Mouse (Mus musculus) CH12.LX (cell line): ENCODE measurements around the gene Hilpda. TPM values are rescaled to one million over a fixed set of nuclear protein-coding genes. Genes with fewer than 3 reads are reported as not detected.

Source experiments
- DNase-seq: peaks from one replicate; pipeline ENCODE4 v3.0.0-alpha.2; 2013; ENCODE audit errors: extremely low read depth
- H3K27ac ChIP-seq: 2 replicates; pipeline ENCODE4 v1.5.1; 2012; ENCODE audit warnings: low read depth, mild to moderate bottlenecking, control low read depth, moderate library complexity; ENCODE audit not compliant: insufficient read depth
- H3K27me3 ChIP-seq: replicated peaks from 2 replicates; pipeline ENCODE3; 2012; ENCODE audit warnings: inconsistent platforms
- H3K36me3 ChIP-seq, 2 experiments: replicated peaks in 1 of 2; 2 replicates each; pipeline versions ENCODE3 to v1.6.1; 2012; ENCODE audit warnings: inconsistent platforms in 1 of 2, low read length in 1 of 2, mild to moderate bottlenecking in 1 of 2, mixed read lengths in 1 of 2, moderate library complexity in 1 of 2; ENCODE audit not compliant: control insufficient read depth in 1 of 2, insufficient read depth in 1 of 2
- H3K4me1 ChIP-seq, 2 experiments: 2 replicates each; pipeline ENCODE4 v1.6.1; 2012; ENCODE audit warnings: inconsistent platforms in 1 of 2, moderate library complexity in 1 of 2; ENCODE audit not compliant: insufficient read depth in 2 of 2, control insufficient read depth in 1 of 2
- H3K4me2 ChIP-seq: 2 replicates; pipeline ENCODE4 v1.6.1; 2012; ENCODE audit warnings: low read depth, mild to moderate bottlenecking, control low read depth; ENCODE audit not compliant: poor library complexity, insufficient read depth, severe bottlenecking
- H3K4me3 ChIP-seq, 3 experiments: fragments of 150-350 bp in 1 of 3; sonication (generic) in 1 of 3; replicated peaks in 1 of 3; 2 replicates each; pipeline versions ENCODE3 to v1.5.1; 2011 to 2012; ENCODE audit warnings: low read depth in 2 of 3, low read length in 2 of 3, mild to moderate bottlenecking in 2 of 3, moderate library complexity in 2 of 3, control low read depth in 1 of 3, improper control_type of control experiment in 1 of 3, inconsistent platforms in 1 of 3, mixed read lengths in 1 of 3; ENCODE audit not compliant: poor library complexity in 1 of 3
- H3K79me2 ChIP-seq: replicated peaks from 2 replicates; pipeline ENCODE4 v1.6.1; 2012; ENCODE audit warnings: mild to moderate bottlenecking, moderate library complexity; ENCODE audit not compliant: control insufficient read depth, poor library complexity, insufficient read depth, severe bottlenecking; ENCODE audit errors: extremely low read depth
- H3K9ac ChIP-seq: 2 replicates; pipeline ENCODE4 v1.6.1; 2012; ENCODE audit warnings: low read depth, mild to moderate bottlenecking, control low read depth, moderate library complexity; ENCODE audit not compliant: insufficient read depth
- H3K9me3 ChIP-seq: replicated peaks from 2 replicates; pipeline ENCODE3; 2012; ENCODE audit warnings: low read length, inconsistent platforms, mixed read lengths
- BHLHE40 ChIP-seq: IDR thresholded peaks from 2 replicates; pipeline ENCODE4 v1.6.1; 2011; ENCODE audit warnings: mild to moderate bottlenecking, low read depth, low read length, improper control_type of control experiment
- CHD1 ChIP-seq: IDR thresholded peaks from 2 replicates; pipeline ENCODE4 v1.6.1; 2012; ENCODE audit warnings: low read depth, low read length, improper control_type of control experiment, inconsistent platforms
- CHD2 ChIP-seq: IDR thresholded peaks from 2 replicates; pipeline ENCODE4 v1.6.1; 2011; ENCODE audit warnings: low read length, improper control_type of control experiment
- CTCF ChIP-seq, 2 experiments: IDR thresholded peaks in 1 of 2; conservative IDR thresholded peaks in 1 of 2; 2 replicates each; pipeline ENCODE4 v1.5.1; 2011 to 2012; ENCODE audit warnings: low read depth in 2 of 2, low read length in 2 of 2, improper control_type of control experiment in 1 of 2, inconsistent platforms in 1 of 2, mild to moderate bottlenecking in 1 of 2, moderate library complexity in 1 of 2
- EP300 ChIP-seq: IDR thresholded peaks from 2 replicates; pipeline ENCODE4 v1.6.1; 2011; ENCODE audit warnings: low read length, improper control_type of control experiment
- ETS1 ChIP-seq: conservative IDR thresholded peaks from 2 replicates; pipeline ENCODE4 v1.6.1; 2012; ENCODE audit warnings: low read depth, mild to moderate bottlenecking, inconsistent platforms, low read length, improper control_type of control experiment, moderate library complexity
- IRF4 ChIP-seq: IDR thresholded peaks from 2 replicates; pipeline ENCODE4 v1.6.1; 2014; ENCODE audit warnings: low read depth, mild to moderate bottlenecking, inconsistent platforms, low read length, improper control_type of control experiment
- JUN ChIP-seq: IDR thresholded peaks from 2 replicates; pipeline ENCODE4 v1.6.1; 2011; ENCODE audit warnings: low read depth, mild to moderate bottlenecking, low read length, improper control_type of control experiment, moderate library complexity; ENCODE audit not compliant: insufficient read depth
- JUND ChIP-seq: conservative IDR thresholded peaks from 2 replicates; pipeline ENCODE4 v1.6.1; 2011; ENCODE audit warnings: low read depth, low read length, improper control_type of control experiment
- MAFK ChIP-seq: IDR thresholded peaks from 2 replicates; pipeline ENCODE4 v1.6.1; 2011; ENCODE audit warnings: low read length, improper control_type of control experiment; ENCODE audit not compliant: insufficient replicate concordance
- MEF2A ChIP-seq: IDR thresholded peaks from 2 replicates; pipeline ENCODE4 v1.6.1; 2014; ENCODE audit warnings: low read depth, mild to moderate bottlenecking, inconsistent platforms, low read length, improper control_type of control experiment, borderline replicate concordance
- MXI1 ChIP-seq: IDR thresholded peaks from 2 replicates; pipeline ENCODE4 v1.6.1; 2011; ENCODE audit warnings: mild to moderate bottlenecking, low read depth, low read length, improper control_type of control experiment
- MYC ChIP-seq: IDR thresholded peaks from 2 replicates; pipeline ENCODE4 v1.6.1; 2011; ENCODE audit warnings: low read depth, mild to moderate bottlenecking, improper control_type of control experiment, low read length
- NELFE ChIP-seq: IDR thresholded peaks from 2 replicates; pipeline ENCODE4 v1.6.1; 2011; ENCODE audit warnings: low read depth, low read length, improper control_type of control experiment
- POLR2A ChIP-seq: IDR thresholded peaks from 2 replicates; pipeline ENCODE4 v1.6.1; 2011; ENCODE audit warnings: low read depth, mild to moderate bottlenecking, improper control_type of control experiment, low read length
- RAD21 ChIP-seq: IDR thresholded peaks from 2 replicates; pipeline ENCODE4 v1.6.1; 2011; ENCODE audit warnings: low read depth, mild to moderate bottlenecking, low read length, improper control_type of control experiment, moderate library complexity
- RCOR1 ChIP-seq: conservative IDR thresholded peaks from 2 replicates; pipeline ENCODE4 v1.6.1; 2012; ENCODE audit warnings: low read depth, mild to moderate bottlenecking, inconsistent platforms, low read length, improper control_type of control experiment
- SIN3A ChIP-seq: IDR thresholded peaks from 2 replicates; pipeline ENCODE4 v1.6.1; 2012; ENCODE audit warnings: low read length, improper control_type of control experiment, inconsistent platforms
- SMC3 ChIP-seq: IDR thresholded peaks from 2 replicates; pipeline ENCODE4 v1.6.1; 2011; ENCODE audit warnings: low read depth, low read length, improper control_type of control experiment
- TCF12 ChIP-seq: IDR thresholded peaks from 2 replicates; pipeline ENCODE4 v1.6.1; 2014; ENCODE audit warnings: low read depth, mild to moderate bottlenecking, inconsistent platforms, low read length, improper control_type of control experiment
- USF2 ChIP-seq: conservative IDR thresholded peaks from 2 replicates; pipeline ENCODE4 v1.6.1; 2011; ENCODE audit warnings: low read depth, low read length, improper control_type of control experiment
- ZC3H11A ChIP-seq: IDR thresholded peaks from 2 replicates; pipeline ENCODE4 v1.6.1; 2012; ENCODE audit warnings: low read depth, mild to moderate bottlenecking, inconsistent platforms, low read length, improper control_type of control experiment
- dilution Hi-C: fragments of 300-500 bp; cut with MboI; formaldehyde crosslinking; loops from 2 replicates; pipeline ENCODE4 v1.14.3; 2020; ENCODE audit warnings: low sequenced_read_pairs; ENCODE audit not compliant: extremely low pct_unique_long_range_greater_than_20kb, extremely low pct_ligation_motif_present
- in situ Hi-C: fragments of 300-500 bp; cut with MboI; formaldehyde crosslinking; loops from 3 replicates; pipeline ENCODE4 v1.14.3; 2019; ENCODE audit warnings: low sequenced_read_pairs, low pct_ligation_motif_present, low pct_unique_long_range_greater_than_20kb, mixed read lengths
- polyA plus RNA-seq: library from polyadenylated mRNA; unstranded; fragments of >175 nt; gene quantifications from 2 replicates; pipeline ENCODE4 v1.2.1, GENCODE M21; 2012; ENCODE audit warnings: low read depth; ENCODE audit not compliant: insufficient read length
- total RNA-seq, 2 experiments: library from RNA; depleted of rRNA; stranded (reverse); fragments of 300-350 nt in 1 of 2; fragments of >200 nt in 1 of 2; gene quantifications; 2 replicates each; pipeline ENCODE4 v1.2.3; 2012 to 2014

Hilpda gene
- total and polyA plus RNA-seq, 3 experiments = 11.1 to 52.3 (median 23.7) TPM

DNA sequence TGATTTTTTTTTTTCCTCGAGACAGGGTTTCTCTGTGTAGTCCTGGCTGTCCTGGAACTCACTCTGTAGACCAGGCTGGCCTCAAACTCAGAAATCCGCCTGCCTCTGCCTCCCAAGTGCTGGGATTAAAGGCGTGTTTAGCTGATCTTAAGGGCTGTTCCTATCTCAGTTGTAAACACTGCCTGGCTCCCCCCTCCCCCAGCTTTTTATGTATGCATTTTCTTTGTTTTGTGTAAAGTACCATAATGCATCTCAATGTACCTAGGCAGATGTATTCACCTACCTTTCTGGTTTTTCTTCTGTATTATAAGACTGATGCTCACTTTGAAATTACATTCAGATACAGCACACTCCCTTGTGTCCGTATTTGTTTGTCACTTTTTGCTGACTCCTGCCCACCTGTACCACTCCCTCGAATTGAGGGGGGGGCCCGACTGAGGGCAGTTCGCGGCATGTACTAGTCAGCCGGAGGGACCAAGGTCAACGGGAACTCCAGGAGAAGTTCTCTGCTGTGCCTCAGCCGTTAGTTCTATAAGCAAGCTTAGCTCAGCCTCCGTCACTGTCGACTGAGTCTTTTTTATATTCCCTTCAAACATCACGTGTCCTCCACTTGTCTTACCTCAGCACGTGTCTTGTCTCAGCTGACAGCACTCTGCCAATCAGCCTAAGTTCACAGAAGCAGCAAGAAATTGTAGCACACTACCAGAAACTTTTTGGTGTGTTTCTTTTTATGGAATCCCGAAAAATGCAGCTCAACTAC lies 36.7 kb downstream of the Hilpda start:
- peaks cover 9 to 19% of the 10 kb centered on the region in 2 experiments; a peak in 3 of 4 replicates for H3K4me1 ChIP-seq
- H3K9ac ChIP-seq = no peak overlapping the region
- H3K79me2 ChIP-seq = no peaks in the 10 kb centered on the region
- H3K27ac ChIP-seq = no peak overlapping the region; the same call in 1 of the 2 replicates
- no peaks in the 10 kb centered on the region for H3K27me3 ChIP-seq
- H3K9me3 ChIP-seq = peaks cover 18% of the 10 kb centered on the region
- no peak for TF ChIP-seq USF2
- no peak for TF ChIP-seq CHD1
- TF ChIP-seq ZC3H11A = no peak
- no peak for TF ChIP-seq MEF2A
- no peak for TF ChIP-seq BHLHE40
- no peak for TF ChIP-seq CTCF (conservative IDR thresholded peaks at IDR 0.05 in 1 of 2, IDR thresholded peaks at IDR 0.05 in 1 of 2; ENCODE audit: low read depth in 2 of 2, low read length in 2 of 2)
- TF ChIP-seq SMC3 = no peak
- no peak for TF ChIP-seq TCF12
- no peak for TF ChIP-seq JUND
- no peak for TF ChIP-seq MAFK
- TF ChIP-seq NELFE = no peak
- no peak for TF ChIP-seq SIN3A
- no peak for TF ChIP-seq CHD2
- no peak for TF ChIP-seq RCOR1
- TF ChIP-seq RAD21 = no peak
- in situ Hi-C loops = no loop called here
- no peak for DNase-seq
- dilution Hi-C loops = no loop called here
- no peak overlapping the region for H3K4me3 ChIP-seq
- no peaks in the 10 kb centered on the region for H3K36me3 ChIP-seq
- H3K4me2 ChIP-seq = no peak overlapping the region

GRCm38 (mm10) chr6:29313690-29314202 lies 41.5 kb downstream of the Hilpda start:
- no peak overlapping the region for H3K27ac ChIP-seq
- TF ChIP-seq RCOR1 = no peak
- no peak for TF ChIP-seq CHD2
- TF ChIP-seq MXI1 = 0 out of 2 replicates have a peak, but pooled peaks have one; percentile 31
- TF ChIP-seq BHLHE40 = peak; percentile 52
- peak; percentile 81 for TF ChIP-seq JUN
- TF ChIP-seq IRF4 = peak; percentile 80
- no peak for TF ChIP-seq POLR2A
- peak; percentile 58; the same call in 1 of the 2 replicates for TF ChIP-seq JUND
- TF ChIP-seq ETS1 = peak; percentile 40; the same call in 1 of the 2 replicates
- TF ChIP-seq MYC = 0 out of 2 replicates have a peak, but pooled peaks have one; percentile 15
- peak; percentile 67 for TF ChIP-seq EP300
- TF ChIP-seq TCF12 = 0 out of 2 replicates have a peak, but pooled peaks have one; percentile 26
- peak; percentile 54 for DNase-seq
- dilution Hi-C loops (no loop called here), in situ Hi-C loops (no loop called here)
- H3K79me2 ChIP-seq = no peaks in the 10 kb centered on the region
- no peak overlapping the region for H3K9ac ChIP-seq
- peaks cover 11 to 26% of the 10 kb centered on the region in 2 experiments; a peak in 3 of 4 replicates for H3K4me1 ChIP-seq
- H3K9me3 ChIP-seq = peaks cover 10% of the 10 kb centered on the region
- H3K4me2 ChIP-seq = 0 out of 2 replicates have a peak overlapping the region, but pooled peaks have one; percentile 10
- H3K36me3 ChIP-seq = no peaks in the 10 kb centered on the region
- no peak overlapping the region for H3K4me3 ChIP-seq
- peaks cover 12% of the 10 kb centered on the region for H3K27me3 ChIP-seq
